Mouse (Mus musculus): Measurements from ENCODE around the gene Olfr220. TPM values are rescaled to one million over a fixed set of nuclear protein-coding genes. Genes with fewer than 3 reads are reported as not detected.

The Olfr220 gene
- polyA plus RNA-seq (2012; rRNA removed), result not detected in 2 replicates

- Histone ChIP-seq H3K27ac (ENCODE audit: insufficient read depth, low read depth, low read length) (no peak within 1 kb of the TSS), H3K36me3 (ENCODE audit: control insufficient read depth, insufficient read depth, low read length) (no peaks in the 10 kb centered on the region), H3K27me3 (replicated peaks; ENCODE audit: control insufficient read depth, insufficient read depth, low read length) (no peaks in the 10 kb centered on the region), H3K4me1 (ENCODE audit: control insufficient read depth, insufficient read depth, low read length) (no peaks in the 10 kb centered on the region), H3K4me3 (ENCODE audit: insufficient read depth, low read depth, low read length) (no peak within 1 kb of the TSS)
- no peak for TF ChIP-seq POLR2A (IDR thresholded peaks at IDR 0.05; ENCODE audit: low read depth, low read length)
- no peak for TF ChIP-seq CTCF (conservative IDR thresholded peaks at IDR 0.05; ENCODE audit: insufficient read depth, insufficient read length, low read depth, low read length)
- 44% methylated on average over 1 of the region's 1 CpGs for WGBS
- no peak for DNase-seq
These were observed at the start of gene Olfr220 for GRCm38 (mm10) chr1:174441782-174442181. TSS of gene Olfr220 (plus strand) at chr1:174442082.

- Histone ChIP-seq H3K36me3 (ENCODE audit: control insufficient read depth, insufficient read depth, low read length) (no peaks in the 10 kb centered on the region), H3K4me3 (ENCODE audit: insufficient read depth, low read depth, low read length) (no peak overlapping the region), H3K4me1 (ENCODE audit: control insufficient read depth, insufficient read depth, low read length) (no peaks in the 10 kb centered on the region), H3K27ac (ENCODE audit: insufficient read depth, low read depth, low read length) (no peak overlapping the region), H3K27me3 (replicated peaks; ENCODE audit: control insufficient read depth, insufficient read depth, low read length) (no peaks in the 10 kb centered on the region)
- TF ChIP-seq CTCF (conservative IDR thresholded peaks at IDR 0.05; ENCODE audit: insufficient read depth, insufficient read length, low read depth, low read length), result no peak
- TF ChIP-seq POLR2A (IDR thresholded peaks at IDR 0.05; ENCODE audit: low read depth, low read length), result no peak
- WGBS, result 93% methylated on average over 4 of the region's 4 CpGs
- DNase-seq, result no peak
These were observed 18.9 kb upstream of the Olfr220 start for GRCm38 (mm10) chr1:174422959-174423358.

GRCm38 (mm10) chr1:174423764-174424163 is 18.1 kb upstream of the Olfr220 start, which contains the start of gene Olfr414:
TSS of gene Olfr414 (plus strand) at chr1:174424064.
- no peak within 1 kb of the TSS for H3K27ac ChIP-seq (ENCODE audit: insufficient read depth, low read depth, low read length)
- H3K36me3 ChIP-seq (ENCODE audit: control insufficient read depth, insufficient read depth, low read length), result no peaks in the 10 kb centered on the region
- H3K4me1 ChIP-seq (ENCODE audit: control insufficient read depth, insufficient read depth, low read length), result no peaks in the 10 kb centered on the region
- 59% methylated on average over 1 of the region's 1 CpGs for WGBS
- DNase-seq, result no peak
- no peak within 1 kb of the TSS for H3K4me3 ChIP-seq (ENCODE audit: insufficient read depth, low read depth, low read length)
- TF ChIP-seq CTCF (conservative IDR thresholded peaks at IDR 0.05; ENCODE audit: insufficient read depth, insufficient read length, low read depth, low read length) (no peak), POLR2A (IDR thresholded peaks at IDR 0.05; ENCODE audit: low read depth, low read length) (no peak)
- H3K27me3 ChIP-seq (replicated peaks; ENCODE audit: control insufficient read depth, insufficient read depth, low read length), result no peaks in the 10 kb centered on the region

- WGBS, result 51% methylated on average over 3 of the region's 3 CpGs
- no peak overlapping the region for H3K27ac ChIP-seq (ENCODE audit: insufficient read depth, low read depth, low read length)
- H3K4me1 ChIP-seq (ENCODE audit: control insufficient read depth, insufficient read depth, low read length), result no peaks in the 10 kb centered on the region
- no peak overlapping the region for H3K4me3 ChIP-seq (ENCODE audit: insufficient read depth, low read depth, low read length)
- H3K27me3 ChIP-seq (replicated peaks; ENCODE audit: control insufficient read depth, insufficient read depth, low read length), result no peaks in the 10 kb centered on the region
- no peak for TF ChIP-seq CTCF (conservative IDR thresholded peaks at IDR 0.05; ENCODE audit: insufficient read depth, insufficient read length, low read depth, low read length)
- TF ChIP-seq POLR2A (IDR thresholded peaks at IDR 0.05; ENCODE audit: low read depth, low read length), result no peak
- no peak for DNase-seq
- H3K36me3 ChIP-seq (ENCODE audit: control insufficient read depth, insufficient read depth, low read length), result no peaks in the 10 kb centered on the region
These were observed 15.5 kb upstream of the Olfr220 start for GRCm38 (mm10) chr1:174426180-174426986.

GRCm38 (mm10) chr1:174427402-174427801 is 14.5 kb upstream of the Olfr220 start:
- DNase-seq, result no peak
- no peak overlapping the region for H3K4me3 ChIP-seq (ENCODE audit: insufficient read depth, low read depth, low read length)
- H3K4me1 ChIP-seq (ENCODE audit: control insufficient read depth, insufficient read depth, low read length), result no peaks in the 10 kb centered on the region
- H3K27me3 ChIP-seq (replicated peaks; ENCODE audit: control insufficient read depth, insufficient read depth, low read length), result no peaks in the 10 kb centered on the region
- WGBS, result 91% methylated on average over 1 of the region's 1 CpGs
- H3K36me3 ChIP-seq (ENCODE audit: control insufficient read depth, insufficient read depth, low read length), result no peaks in the 10 kb centered on the region
- TF ChIP-seq POLR2A (IDR thresholded peaks at IDR 0.05; ENCODE audit: low read depth, low read length) (no peak), CTCF (conservative IDR thresholded peaks at IDR 0.05; ENCODE audit: insufficient read depth, insufficient read length, low read depth, low read length) (no peak)
- no peak overlapping the region for H3K27ac ChIP-seq (ENCODE audit: insufficient read depth, low read depth, low read length)

- 87% methylated on average over 2 of the region's 2 CpGs for WGBS
- no peak for DNase-seq
- no peak overlapping the region for H3K4me3 ChIP-seq (ENCODE audit: insufficient read depth, low read depth, low read length)
- H3K4me1 ChIP-seq (ENCODE audit: control insufficient read depth, insufficient read depth, low read length), result no peaks in the 10 kb centered on the region
- H3K36me3 ChIP-seq (ENCODE audit: control insufficient read depth, insufficient read depth, low read length), result no peaks in the 10 kb centered on the region
- no peak overlapping the region for H3K27ac ChIP-seq (ENCODE audit: insufficient read depth, low read depth, low read length)
- H3K27me3 ChIP-seq (replicated peaks; ENCODE audit: control insufficient read depth, insufficient read depth, low read length), result no peaks in the 10 kb centered on the region
- no peak for TF ChIP-seq CTCF (conservative IDR thresholded peaks at IDR 0.05; ENCODE audit: insufficient read depth, insufficient read length, low read depth, low read length)
- no peak for TF ChIP-seq POLR2A (IDR thresholded peaks at IDR 0.05; ENCODE audit: low read depth, low read length)
These were observed 13.5 kb upstream of the Olfr220 start for GRCm38 (mm10) chr1:174428407-174428806.

GRCm38 (mm10) chr1:174434121-174434520 is 7.8 kb upstream of the Olfr220 start:
- Histone ChIP-seq H3K27ac (ENCODE audit: insufficient read depth, low read depth, low read length) (no peak overlapping the region), H3K4me3 (ENCODE audit: insufficient read depth, low read depth, low read length) (no peak overlapping the region), H3K4me1 (ENCODE audit: control insufficient read depth, insufficient read depth, low read length) (no peaks in the 10 kb centered on the region), H3K36me3 (ENCODE audit: control insufficient read depth, insufficient read depth, low read length) (no peaks in the 10 kb centered on the region), H3K27me3 (replicated peaks; ENCODE audit: control insufficient read depth, insufficient read depth, low read length) (no peaks in the 10 kb centered on the region)
- TF ChIP-seq CTCF (conservative IDR thresholded peaks at IDR 0.05; ENCODE audit: insufficient read depth, insufficient read length, low read depth, low read length), result no peak
- TF ChIP-seq POLR2A (IDR thresholded peaks at IDR 0.05; ENCODE audit: low read depth, low read length), result no peak
- DNase-seq, result no peak
- WGBS, result 46% methylated on average over 1 of the region's 1 CpGs
